Mouse (Mus musculus): ENCODE measurements around the gene Dguok.

Dguok gene

DNA sequence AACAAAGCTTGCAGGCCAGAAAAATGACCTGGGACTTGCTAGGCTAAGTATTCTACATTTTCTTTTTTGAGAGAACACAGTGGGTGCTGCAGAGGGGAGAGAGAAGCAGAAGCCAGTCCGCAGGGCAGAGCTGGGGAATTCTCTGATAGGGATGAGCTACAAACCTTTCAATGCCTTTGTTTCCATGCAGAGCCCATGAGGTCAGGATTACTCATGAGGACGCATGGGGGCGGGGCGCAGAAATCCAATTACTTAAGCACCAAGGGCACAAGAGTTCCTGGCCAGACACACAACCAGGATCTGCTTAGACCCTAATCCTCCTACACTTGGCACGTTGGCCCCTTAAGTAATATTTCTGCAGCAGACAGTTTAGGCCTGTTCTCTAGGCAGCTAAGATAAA, 71.6 kb downstream of the Dguok start:
- no peak for DNase-seq (ENCODE audit: low read depth, low spot score)

DNA sequence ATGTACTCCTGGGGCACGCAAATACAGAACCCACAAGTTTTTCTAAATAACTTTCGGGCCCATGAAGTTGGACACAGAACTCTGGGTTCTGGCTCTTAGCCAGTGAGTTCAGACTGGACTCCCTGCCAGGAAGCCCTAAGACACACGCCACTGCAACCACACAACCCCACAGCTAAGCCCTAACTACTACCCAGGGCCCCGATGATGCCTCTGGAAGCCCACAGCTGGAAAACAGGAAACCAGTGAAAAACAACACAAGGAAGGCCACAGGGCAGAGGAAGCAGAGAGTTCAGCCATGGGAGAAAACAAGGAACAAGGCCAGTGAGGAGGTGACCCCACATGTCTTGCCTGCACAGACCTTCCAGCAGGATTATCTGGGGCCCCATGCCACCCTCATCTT, 73.2 kb downstream of the Dguok start:
- no peak for DNase-seq (ENCODE audit: low read depth, low spot score)

DNA sequence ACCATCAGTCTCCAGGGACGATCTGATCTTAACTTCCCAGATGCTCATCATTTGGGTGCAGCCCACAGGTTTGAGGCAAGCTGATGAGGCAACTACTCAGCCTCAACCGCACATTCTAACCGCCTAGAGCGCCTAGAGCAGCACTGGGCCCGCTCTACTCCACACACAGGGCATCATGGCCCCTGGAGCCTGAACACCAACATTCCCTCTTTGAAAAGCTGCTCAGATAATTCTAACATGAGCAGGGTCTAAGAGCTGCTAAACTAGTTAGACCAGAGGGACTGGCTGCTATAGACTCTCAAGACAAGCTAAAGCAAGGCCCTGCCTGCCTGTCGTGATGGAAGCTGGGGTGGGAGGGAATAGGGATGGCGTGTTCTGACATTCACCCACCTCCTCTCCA, 73.8 kb downstream of the Dguok start:
- DNase-seq (ENCODE audit: low read depth, low spot score): no peak
